Mouse (Mus musculus) C2C12 (cell line): Measurements from ENCODE around the gene Bpifb2. TPM values are rescaled to one million over a fixed set of nuclear protein-coding genes. Genes with fewer than 3 reads are reported as not detected.

ENCODE experiments used
- H3K27me3 ChIP-seq: one replicate; pipeline ENCODE4 v1.6.1; 2011; ENCODE audit not compliant: control insufficient read depth, insufficient read depth, insufficient read length
- H3K36me3 ChIP-seq: one replicate; pipeline ENCODE4 v1.6.1; 2011; ENCODE audit not compliant: control insufficient read depth, insufficient read depth
- H3K4me3 ChIP-seq: one replicate; pipeline ENCODE4 v1.5.1; 2011; ENCODE audit warnings: mild to moderate bottlenecking, control low read depth; ENCODE audit not compliant: poor library complexity, insufficient read depth, severe bottlenecking
- H3K79me2 ChIP-seq: one replicate; pipeline ENCODE4 v1.6.1; 2011; ENCODE audit not compliant: control insufficient read depth, insufficient read depth
- H3K79me3 ChIP-seq: one replicate; pipeline ENCODE4 v1.6.1; 2011; ENCODE audit warnings: low read depth, control low read depth
- H3ac ChIP-seq: one replicate; pipeline ENCODE3; 2011; ENCODE audit warnings: low read depth; ENCODE audit not compliant: control insufficient read depth, insufficient read length
- CEBPB ChIP-seq: IDR thresholded peaks from one replicate; pipeline ENCODE4 v1.6.1; 2011; ENCODE audit warnings: low read depth, mild to moderate bottlenecking, control low read depth, moderate library complexity
- CTCF ChIP-seq: IDR thresholded peaks from one replicate; pipeline ENCODE4 v1.5.1; 2011; ENCODE audit not compliant: control insufficient read depth, insufficient read depth, insufficient read length
- FOSL1 ChIP-seq: IDR thresholded peaks from one replicate; pipeline ENCODE4 v1.8.0; 2011; ENCODE audit warnings: mild to moderate bottlenecking, low read length; ENCODE audit not compliant: poor library complexity, insufficient read depth, severe bottlenecking
- MAX ChIP-seq: IDR thresholded peaks from one replicate; pipeline ENCODE4 v1.6.1; 2011; ENCODE audit warnings: mild to moderate bottlenecking, control low read depth
- MYOD1 ChIP-seq: IDR thresholded peaks from one replicate; pipeline ENCODE4 v1.6.1; 2011; ENCODE audit warnings: low read depth; ENCODE audit not compliant: control insufficient read depth, insufficient read length
- MYOG ChIP-seq: IDR thresholded peaks from one replicate; pipeline ENCODE4 v1.6.1; 2011; ENCODE audit not compliant: control insufficient read depth, insufficient read length; ENCODE audit errors: extremely low read depth
- USF1 ChIP-seq: IDR thresholded peaks from one replicate; pipeline ENCODE4 v1.6.1; 2011; ENCODE audit warnings: low read depth, mild to moderate bottlenecking, control low read depth, moderate library complexity
- polyA plus RNA-seq: library from polyadenylated mRNA; unstranded; fragments of >200 nt; fragmentation: generic; extraction: Trizol; gene quantifications from one replicate; pipeline ENCODE4 v1.2.1, GENCODE M21; 2012; ENCODE audit warnings: missing spikeins

Gene Bpifb2
- polyA plus RNA-seq, 1 experiment = not detected

- Histone ChIP-seq H3K27me3 (no peaks in the 10 kb centered on the region), H3K36me3 (no peaks in the 10 kb centered on the region), H3ac (no peak overlapping the region), H3K79me2 (no peaks in the 10 kb centered on the region), H3K79me3 (no peaks in the 10 kb centered on the region), H3K4me3 (no peak overlapping the region)
- TF ChIP-seq FOSL1 (no peak), MAX (no peak), CEBPB (no peak), USF1 (no peak), MYOG (no peak)
Observed at GRCm38 (mm10) chr2:153848389-153848788, 26.5 kb upstream of the Bpifb2 start.

GRCm38 (mm10) chr2:153850351-153851029 is 24.4 kb upstream of the Bpifb2 start:
- no peak overlapping the region for H3K4me3 ChIP-seq
- no peaks in the 10 kb centered on the region for H3K79me2 ChIP-seq
- no peak overlapping the region for H3ac ChIP-seq
- no peak for TF ChIP-seq CTCF
- TF ChIP-seq MYOG = no peak
- TF ChIP-seq USF1 = no peak
- no peak for TF ChIP-seq MYOD1
- no peak for TF ChIP-seq CEBPB
- TF ChIP-seq FOSL1 = no peak
- H3K79me3 ChIP-seq = no peaks in the 10 kb centered on the region
- peaks cover 8% of the 10 kb centered on the region for H3K27me3 ChIP-seq
- no peaks in the 10 kb centered on the region for H3K36me3 ChIP-seq

- Histone ChIP-seq H3K4me3 (no peak overlapping the region), H3K79me2 (no peaks in the 10 kb centered on the region), H3K79me3 (no peaks in the 10 kb centered on the region), H3ac (no peak overlapping the region), H3K36me3 (no peaks in the 10 kb centered on the region), H3K27me3 (peaks cover 8% of the 10 kb centered on the region)
- TF ChIP-seq CEBPB (no peak), MAX (no peak), FOSL1 (no peak), MYOD1 (no peak)
Observed at GRCm38 (mm10) chr2:153851030-153851360, 23.9 kb upstream of the Bpifb2 start.

GRCm38 (mm10) chr2:153853544-153853943 is 21.3 kb upstream of the Bpifb2 start:
- no peaks in the 10 kb centered on the region for H3K36me3 ChIP-seq
- no peak overlapping the region for H3K4me3 ChIP-seq
- TF ChIP-seq USF1 = no peak
- no peak for TF ChIP-seq FOSL1
- no peak for TF ChIP-seq CEBPB
- no peak for TF ChIP-seq MAX
- TF ChIP-seq MYOD1 = no peak
- no peak for TF ChIP-seq CTCF
- TF ChIP-seq MYOG = no peak
- H3K79me3 ChIP-seq = no peaks in the 10 kb centered on the region
- H3ac ChIP-seq = no peak overlapping the region
- no peaks in the 10 kb centered on the region for H3K79me2 ChIP-seq
- H3K27me3 ChIP-seq = peaks cover 8% of the 10 kb centered on the region

- TF ChIP-seq MYOG (no peak), CTCF (no peak), FOSL1 (no peak), MYOD1 (no peak), USF1 (no peak)
- H3K36me3 ChIP-seq = no peaks in the 10 kb centered on the region
- no peak overlapping the region for H3ac ChIP-seq
- peaks cover 2% of the 10 kb centered on the region for H3K27me3 ChIP-seq
- no peaks in the 10 kb centered on the region for H3K79me3 ChIP-seq
- no peaks in the 10 kb centered on the region for H3K79me2 ChIP-seq
- H3K4me3 ChIP-seq = no peak overlapping the region
Observed at GRCm38 (mm10) chr2:153859581-153859980, 15.3 kb upstream of the Bpifb2 start.

GRCm38 (mm10) chr2:153860315-153860714 is 14.5 kb upstream of the Bpifb2 start:
- H3K4me3 ChIP-seq = no peak overlapping the region
- H3ac ChIP-seq = no peak overlapping the region
- no peaks in the 10 kb centered on the region for H3K79me2 ChIP-seq
- no peaks in the 10 kb centered on the region for H3K36me3 ChIP-seq
- no peaks in the 10 kb centered on the region for H3K79me3 ChIP-seq
- H3K27me3 ChIP-seq = no peaks in the 10 kb centered on the region
- TF ChIP-seq MYOG (no peak), CTCF (no peak), MAX (no peak), USF1 (no peak), FOSL1 (no peak)
